Mouse (Mus musculus) large intestine, adult 2 months (tissue): ENCODE measurements at regions not wholly inside any gene's neighbourhood (a gene's known extent, or its start where the extent isn't known, plus 50 kb on each side); places are given as distances from the start of the nearest gene placed in this dataset.

Source experiments
- DNase-seq: peaks from one replicate; pipeline ENCODE4 v3.0.0-alpha.2; 2012; ENCODE audit warnings: low read depth, low spot score
- WGBS: fragments of 180-500 bp; shearing (Covaris S2); methylation state at CpG from one replicate; pipeline ENCODE4 v1.1.7; 2018; 5-methylcytosine and 5-hydroxymethylcytosine counted together

DNA sequence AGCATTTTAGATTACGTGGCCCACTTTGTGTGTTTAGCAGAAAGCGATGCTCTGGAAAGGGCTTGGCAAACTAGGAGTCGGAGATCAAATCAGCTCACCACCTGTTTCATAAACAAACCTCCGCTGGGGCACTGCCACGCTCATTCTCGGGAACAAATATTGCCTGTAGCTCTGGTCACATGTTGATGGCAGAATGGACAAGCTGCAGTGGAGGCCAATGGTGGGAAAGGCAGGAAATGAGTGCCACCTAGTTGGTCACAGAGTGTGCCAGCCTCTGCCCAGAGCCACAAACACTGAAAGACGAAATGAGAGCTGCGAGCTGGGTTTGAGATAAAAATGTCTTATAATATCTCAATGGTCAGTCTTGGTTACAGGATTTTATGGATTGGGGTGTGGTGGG, 259.2 kb upstream of the Csf3r start:
- WGBS: 71% methylated on average over 8 of the region's 8 CpGs

DNA sequence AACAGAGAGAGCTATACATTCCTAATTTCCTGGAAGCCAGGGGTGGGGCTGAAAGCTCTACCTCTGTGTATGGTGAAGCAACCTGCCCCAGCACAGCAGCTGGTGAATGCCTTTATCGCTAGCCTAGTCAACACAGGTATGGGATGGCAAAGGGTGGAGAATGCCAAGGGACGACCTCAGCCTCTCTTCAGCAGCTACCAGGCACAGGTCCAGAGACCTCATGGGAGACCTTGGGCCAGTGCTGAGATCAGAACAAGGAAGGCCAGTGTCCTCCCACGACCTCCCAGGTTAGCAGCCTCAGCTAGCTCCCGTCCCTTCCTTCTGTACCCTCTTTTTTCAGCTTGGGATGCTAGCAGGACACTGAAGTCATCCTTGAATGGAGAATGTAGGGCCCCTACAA, 247.2 kb upstream of the Csf3r start:
- DNase-seq: no peak
- WGBS: 69% methylated on average over 4 of the region's 4 CpGs

More for the DNA sequence above, 259.2 kb upstream of the Csf3r start:
- DNase-seq: no peak

DNA sequence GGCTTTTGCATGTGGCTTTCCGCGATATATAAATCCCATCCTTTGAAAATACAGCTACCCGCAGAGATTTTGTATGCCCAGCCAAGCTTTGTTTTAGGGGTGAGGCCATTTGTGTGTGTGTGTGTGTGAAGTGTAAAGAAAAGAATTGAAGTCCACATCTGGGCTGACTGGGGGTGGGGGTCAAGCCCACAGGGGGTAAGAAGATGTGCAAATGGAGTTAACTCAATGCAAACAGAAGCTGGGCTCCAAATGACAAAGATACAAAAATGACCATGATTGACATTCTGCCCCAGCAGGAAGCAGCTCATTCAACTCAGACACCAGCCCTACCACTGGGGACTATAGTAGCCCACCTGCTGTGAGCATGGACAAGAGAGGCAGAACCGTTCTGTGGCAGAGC, 244.2 kb upstream of the Csf3r start:
- no peak for DNase-seq
- 44% methylated on average over 4 of the region's 4 CpGs for WGBS

DNA sequence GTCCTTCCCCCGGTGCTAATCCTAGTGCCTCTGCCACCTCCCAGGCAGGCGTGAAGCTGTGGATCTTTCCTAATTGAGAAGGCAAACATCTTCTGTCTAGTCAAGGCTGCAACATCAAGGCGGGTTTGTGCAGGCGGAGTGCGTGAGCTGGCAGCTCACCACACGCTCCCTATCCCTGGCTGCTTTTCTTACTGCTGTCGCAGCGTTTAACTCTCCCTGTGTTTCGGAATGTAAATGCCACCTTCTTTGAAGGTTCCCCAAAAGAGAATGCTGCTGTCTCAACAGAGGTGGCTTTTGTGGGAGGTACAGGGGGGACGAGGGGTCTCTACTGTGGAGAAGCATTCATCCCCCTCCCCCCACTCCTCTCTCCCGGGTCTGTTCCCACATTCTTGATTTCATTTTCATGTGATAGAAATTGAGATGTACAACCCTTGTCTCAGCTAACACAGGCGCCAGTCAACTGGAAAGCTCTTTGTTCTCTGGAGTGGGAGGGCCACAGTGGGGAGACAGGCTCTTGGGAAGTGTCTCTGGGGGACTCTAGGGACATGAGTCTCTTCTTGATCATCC, 243.3 kb upstream of the Csf3r start:
- DNase-seq: no peak
- 17% methylated on average over 12 of the region's 12 CpGs for WGBS

DNA sequence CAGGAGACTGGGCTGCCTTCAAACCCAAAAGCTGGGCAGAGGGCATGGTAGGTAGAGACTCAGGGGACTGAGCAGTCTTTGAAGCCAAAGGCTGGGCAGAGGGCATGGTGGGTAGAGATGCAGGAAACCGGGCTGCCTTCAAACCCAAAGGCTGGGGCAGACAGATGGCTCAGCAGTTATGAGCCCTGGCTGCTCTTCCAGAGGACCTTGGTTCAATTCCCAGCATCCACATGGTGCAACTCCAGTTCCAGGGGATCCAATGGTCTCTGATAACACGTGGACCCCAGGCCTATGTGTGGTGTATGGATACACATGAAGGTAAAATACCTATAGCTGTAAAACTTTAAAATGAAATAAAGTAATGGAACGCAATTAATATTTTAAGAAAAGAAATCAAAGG, 242.0 kb upstream of the Csf3r start:
- WGBS: 53% methylated on average over 3 of the region's 3 CpGs
- no peak for DNase-seq

DNA sequence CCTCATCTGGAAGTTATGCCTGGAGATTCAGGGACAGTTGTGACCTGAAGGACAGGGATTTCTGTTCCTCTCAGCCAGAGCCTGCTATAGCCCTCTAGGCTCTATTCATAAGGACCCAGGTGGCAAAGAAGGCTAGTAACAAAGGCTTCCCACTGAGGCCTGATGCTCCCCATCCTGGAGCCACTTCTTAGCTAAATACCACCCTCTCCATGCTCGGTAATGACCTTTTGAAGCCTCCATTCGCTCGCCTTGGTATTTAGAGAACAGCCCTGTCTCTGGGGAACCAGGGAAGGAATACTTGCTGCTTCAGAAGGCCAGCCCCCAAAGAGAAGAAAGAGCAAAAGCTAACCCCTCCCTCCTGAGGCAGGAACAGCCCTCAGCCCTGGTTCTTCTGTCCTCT, 238.3 kb upstream of the Csf3r start:
- 24% methylated on average over 3 of the region's 3 CpGs for WGBS
- DNase-seq: no peak

DNA sequence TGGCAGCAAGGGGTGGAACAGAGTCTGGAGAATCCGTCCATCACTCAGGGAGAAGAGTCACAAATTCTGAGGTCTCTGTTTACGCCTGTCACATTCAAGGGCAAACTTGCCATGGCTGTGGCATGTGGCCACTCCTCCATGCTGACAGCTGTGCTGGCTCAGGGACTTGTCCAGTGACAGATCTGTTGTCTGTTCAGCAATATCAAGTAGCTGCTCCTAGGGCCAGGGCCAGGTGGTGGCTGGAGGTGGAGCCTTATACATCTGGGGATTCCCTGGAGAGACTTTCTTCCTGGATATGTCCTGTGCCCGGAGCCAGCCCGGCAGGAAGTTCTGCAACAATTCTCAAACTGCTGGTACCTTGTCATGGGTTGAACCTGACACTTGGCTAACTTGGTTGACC, 229.7 kb upstream of the Csf3r start:
- DNase-seq: no peak
- WGBS: 69% methylated on average over 4 of the region's 4 CpGs

DNA sequence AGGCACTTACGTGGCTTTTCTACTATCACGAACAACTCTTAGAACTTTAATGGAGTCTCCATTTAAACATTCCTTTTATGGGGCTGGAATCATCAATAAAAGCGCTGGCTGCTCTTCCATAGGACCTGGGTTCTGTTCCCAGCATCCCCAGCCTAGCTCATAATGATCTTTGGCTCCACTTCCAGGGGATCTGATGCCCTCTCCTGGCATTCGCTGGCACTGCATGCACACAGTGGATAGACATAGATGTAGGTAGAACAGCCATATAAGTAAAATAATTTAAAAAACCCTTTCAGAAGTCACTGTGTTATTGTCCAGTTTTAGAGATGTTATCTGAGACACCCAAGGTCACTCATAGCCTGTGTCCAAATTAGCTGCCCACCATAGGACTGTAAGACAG, 216.4 kb upstream of the Csf3r start:
- DNase-seq: no peak
- 84% methylated on average over 4 of the region's 4 CpGs for WGBS

DNA sequence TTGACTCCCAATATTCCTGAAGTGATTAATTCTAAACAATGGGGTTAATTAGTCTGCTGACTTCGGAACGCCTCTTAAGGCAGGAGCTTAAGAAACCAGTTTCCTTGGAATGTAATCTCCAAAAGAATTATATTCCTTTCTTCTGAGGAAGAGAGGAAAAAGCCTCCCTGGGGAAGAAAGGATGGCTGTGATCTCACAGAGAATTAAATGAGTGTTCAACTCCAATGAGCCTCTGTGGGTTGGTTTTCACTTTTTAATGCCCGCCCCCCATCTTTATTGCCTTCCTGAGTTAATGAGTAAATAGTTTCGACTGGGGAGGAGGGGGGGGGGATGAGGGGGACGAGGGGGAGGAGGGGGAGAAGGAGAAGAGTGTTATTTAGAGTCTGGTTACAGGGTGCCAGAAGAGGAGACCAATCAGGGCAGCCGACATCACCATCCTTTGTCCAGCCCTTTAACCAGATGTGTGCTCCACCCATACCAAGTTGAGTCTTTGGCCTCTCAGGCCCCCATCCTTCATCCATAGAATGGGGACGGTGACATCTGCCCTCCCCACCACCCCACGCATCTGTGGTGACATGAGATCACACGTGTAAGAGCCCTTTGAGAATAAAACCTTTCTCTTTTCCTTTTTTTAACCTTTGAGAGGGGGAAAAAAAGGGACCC, 214.8 kb upstream of the Csf3r start:
- DNase-seq: no peak
- 15% methylated on average over 9 of the region's 9 CpGs for WGBS

DNA sequence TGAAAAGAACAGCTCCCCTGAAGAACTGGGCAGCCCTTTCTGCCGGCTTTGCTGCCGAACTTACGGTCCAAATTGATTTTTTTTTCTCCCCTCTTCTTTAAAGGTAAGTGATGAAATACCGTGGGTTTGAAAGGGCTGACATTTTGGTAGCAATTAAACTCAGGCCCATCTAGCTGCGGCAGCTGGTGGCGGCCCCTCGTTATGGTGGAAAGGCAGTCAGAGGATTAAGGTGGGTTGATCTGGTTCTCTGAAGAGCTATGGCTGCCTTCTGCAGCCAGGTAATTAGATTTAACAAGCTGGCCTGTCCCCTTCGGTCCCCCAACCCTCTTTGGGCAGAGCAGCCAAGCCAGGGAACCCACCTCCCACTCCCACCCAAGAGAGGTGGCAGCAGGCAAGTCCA, 214.1 kb upstream of the Csf3r start:
- WGBS: 49% methylated on average over 8 of the region's 8 CpGs
- no peak for DNase-seq

DNA sequence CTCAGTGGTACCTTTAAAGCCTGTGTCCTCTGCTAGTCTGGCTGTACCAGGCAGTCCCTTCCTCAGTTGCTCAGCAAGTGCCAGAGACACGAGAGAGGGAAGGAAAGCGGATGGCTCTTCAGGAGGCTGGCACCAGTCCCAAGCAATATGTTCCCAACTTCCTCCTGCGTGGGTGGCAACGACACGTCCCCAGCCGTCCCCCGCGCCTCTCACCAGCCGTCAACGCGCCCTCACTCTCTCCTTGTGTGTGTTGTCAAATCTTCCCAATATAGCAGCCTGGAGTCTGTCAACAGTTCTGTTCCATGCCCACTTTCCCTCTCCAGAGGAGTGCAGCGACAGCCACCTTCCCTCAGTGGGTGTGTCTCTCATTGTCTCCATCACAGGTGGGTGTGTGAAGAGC, 210.0 kb upstream of the Csf3r start:
- DNase-seq: no peak
- 70% methylated on average over 12 of the region's 12 CpGs for WGBS

DNA sequence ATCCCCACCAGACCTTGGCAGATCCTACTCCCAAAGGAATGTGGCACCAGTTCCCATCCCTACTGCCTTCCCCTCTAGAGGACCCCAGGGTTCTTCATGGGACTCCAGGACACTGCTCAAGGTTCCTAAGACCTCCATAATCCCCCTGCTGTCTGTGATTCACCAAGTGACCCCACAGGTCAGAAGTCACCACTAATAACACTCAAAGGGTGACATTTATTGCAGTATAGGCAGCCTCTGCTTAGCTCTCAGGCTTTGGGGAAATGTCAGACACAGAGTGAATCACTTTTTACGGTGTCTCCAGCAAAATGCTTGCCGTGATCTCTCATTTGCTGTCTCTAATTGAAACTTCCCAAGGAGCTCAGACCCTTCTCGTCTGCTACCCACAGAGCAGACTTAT, 209.1 kb upstream of the Csf3r start:
- WGBS: 10% methylated on average over 3 of the region's 3 CpGs
- DNase-seq: no peak

GRCm38 (mm10) chr4:125824525-125824924, 199.8 kb upstream of the Csf3r start:
- WGBS: 38% methylated on average over 3 of the region's 3 CpGs
- no peak for DNase-seq

- WGBS: 57% methylated on average over 5 of the region's 5 CpGs
- DNase-seq: no peak
These were observed 197.9 kb upstream of the Csf3r start for GRCm38 (mm10) chr4:125826416-125826815.

GRCm38 (mm10) chr4:125835250-125835649, 189.1 kb upstream of the Csf3r start:
- 3% methylated on average over 8 of the region's 8 CpGs for WGBS
- DNase-seq: no peak

- 88% methylated on average over 3 of the region's 3 CpGs for WGBS
- DNase-seq: no peak
These were observed 176.8 kb upstream of the Csf3r start for GRCm38 (mm10) chr4:125847568-125847967.

DNA sequence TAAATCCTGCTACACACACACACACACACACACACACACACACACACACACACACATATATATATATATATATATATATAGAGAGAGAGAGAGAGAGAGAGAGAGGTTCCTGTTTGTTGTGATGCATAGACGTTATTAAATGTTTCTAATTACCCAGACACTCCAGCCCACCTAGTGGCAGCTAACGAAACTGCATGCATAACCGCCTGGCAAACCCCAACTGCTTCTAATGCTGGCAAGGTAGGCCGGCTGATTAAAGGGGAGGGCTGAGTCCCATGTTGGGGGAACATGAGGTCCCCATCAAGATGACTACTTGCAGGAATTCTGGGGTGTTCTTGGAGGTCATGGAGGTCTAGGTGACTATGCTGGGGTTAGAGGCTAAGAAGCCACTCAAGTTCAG, 174.1 kb upstream of the Csf3r start:
- no peak for DNase-seq
- WGBS: 12% methylated on average over 4 of the region's 4 CpGs

DNA sequence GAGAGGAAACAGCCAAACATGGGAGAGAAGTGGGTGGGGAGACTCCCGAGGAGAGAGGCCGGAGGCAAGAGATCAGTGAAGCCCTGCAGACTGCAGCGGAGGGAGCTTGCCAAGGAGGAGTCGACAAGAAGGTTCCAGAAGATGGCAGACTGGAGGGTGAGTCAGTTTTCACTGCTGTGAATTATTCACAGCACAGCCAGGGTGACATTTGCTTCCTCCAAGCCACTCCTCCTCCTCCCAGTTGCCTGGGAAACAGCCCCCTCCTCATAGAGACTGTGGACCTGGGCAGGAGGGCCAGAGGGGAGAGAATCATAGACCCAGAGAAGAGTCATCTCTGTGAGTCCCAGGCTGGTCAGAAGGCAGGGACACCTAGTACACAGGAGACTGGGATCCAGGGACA, 171.8 kb upstream of the Csf3r start:
- no peak for DNase-seq
- WGBS: 55% methylated on average over 4 of the region's 4 CpGs

- DNase-seq: no peak
- WGBS: 17% methylated on average over 11 of the region's 11 CpGs
These were observed 168.3 kb upstream of the Csf3r start for GRCm38 (mm10) chr4:125855983-125856591.

- WGBS: 59% methylated on average over 5 of the region's 5 CpGs
These were observed 167.6 kb upstream of the Csf3r start for GRCm38 (mm10) chr4:125856781-125857180.

DNA sequence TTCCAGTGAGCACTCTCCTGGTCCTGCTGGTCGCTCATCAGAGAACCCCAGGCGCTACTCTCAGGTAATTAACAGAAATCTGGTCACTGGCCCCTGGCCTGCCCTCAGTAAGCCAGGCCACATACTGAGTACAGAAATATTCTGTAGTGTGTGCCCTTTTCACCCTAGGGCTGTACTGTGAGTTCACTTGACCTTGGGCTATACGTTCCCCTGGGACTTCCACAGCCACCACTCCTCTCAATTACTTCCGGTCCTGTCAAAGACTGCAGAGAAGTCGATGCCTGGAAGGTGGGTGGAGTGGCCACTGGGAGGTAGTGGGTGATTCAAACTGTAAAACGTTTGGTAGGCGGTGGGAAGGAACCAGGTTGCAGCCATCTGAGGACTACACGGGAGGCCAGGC, 159.3 kb upstream of the Csf3r start:
- 14% methylated on average over 8 of the region's 8 CpGs for WGBS
- DNase-seq: no peak

More at GRCm38 (mm10) chr4:125856781-125857180, 167.6 kb upstream of the Csf3r start:
- no peak for DNase-seq
